Mouse (Mus musculus): ENCODE data around the gene Ano1. TPM values are rescaled to one million over a fixed set of nuclear protein-coding genes. Genes with fewer than 3 reads are reported as not detected.

Gene Ano1
- polyA plus RNA-seq, 2 experiments, result 1.4 to 1.5 TPM

GRCm38 (mm10) chr7:144777805-144778204 is 26.0 kb upstream of the Ano1 start:
- Histone ChIP-seq H3K27ac (no peak overlapping the region), H3K9me3 (ENCODE audit: control insufficient read depth, low read length) (no peaks in the 10 kb centered on the region), H3K4me3 (ENCODE audit: insufficient read depth in 1 of 2, low read depth in 2 of 2, low read length in 2 of 2) (no peak overlapping the region), H3K27me3 (ENCODE audit: control insufficient read depth, insufficient read depth, low read length) (no peaks in the 10 kb centered on the region; the same call in 1 of the 2 replicates), H3K4me2 (ENCODE audit: low read depth) (no peak overlapping the region), H3K36me3 (replicated peaks; ENCODE audit: control insufficient read depth, insufficient read depth, low read depth) (no peaks in the 10 kb centered on the region), H3K4me1 (replicated peaks; ENCODE audit: control insufficient read depth in 2 of 2, insufficient read depth in 2 of 2, low read length in 1 of 2) (peaks cover 9 to 21% of the 10 kb centered on the region in 2 experiments), H3K9ac (replicated peaks) (no peak overlapping the region)
- no peak for TF ChIP-seq CTCF (IDR thresholded peaks at IDR 0.05; ENCODE audit: low read depth)
- WGBS (ENCODE audit: insufficient replicate concordance), result 26% methylated on average over 4 of the region's 4 CpGs
- DNase-seq (ENCODE audit: low read depth in 3 of 3, low spot score in 3 of 3) (no peak), ATAC-seq (ENCODE audit: insufficient read depth) (no peak)

GRCm38 (mm10) chr7:144775804-144776447 is 24.2 kb upstream of the Ano1 start:
- TF ChIP-seq CTCF (IDR thresholded peaks at IDR 0.05; ENCODE audit: low read depth) (peak; percentile 97), EP300 (IDR thresholded peaks at IDR 0.05; ENCODE audit: low read depth) (no peak)
- no peak overlapping the region for H3K9ac ChIP-seq (replicated peaks)
- ATAC-seq (ENCODE audit: insufficient read depth) (peak; percentile 72), DNase-seq (ENCODE audit: low read depth in 3 of 3, low spot score in 3 of 3) (peak in 2 of 3 experiments; percentile 62 to 69)
- no peak overlapping the region for H3K4me3 ChIP-seq (ENCODE audit: insufficient read depth in 1 of 2, low read depth in 2 of 2, low read length in 2 of 2)
- no peaks in the 10 kb centered on the region for H3K9me3 ChIP-seq (ENCODE audit: control insufficient read depth, low read length)
- no peak overlapping the region for H3K4me2 ChIP-seq (ENCODE audit: low read depth)
- H3K4me1 ChIP-seq (replicated peaks; ENCODE audit: control insufficient read depth in 2 of 2, insufficient read depth in 2 of 2, low read length in 1 of 2), result peaks cover 0 to 6% of the 10 kb centered on the region in 2 experiments; a peak in 1 of 4 replicates
- WGBS (ENCODE audit: insufficient replicate concordance), result 28% methylated on average over 6 of the region's 6 CpGs
- H3K36me3 ChIP-seq (replicated peaks; ENCODE audit: control insufficient read depth, insufficient read depth, low read depth), result no peaks in the 10 kb centered on the region
- no peaks in the 10 kb centered on the region; the same call in 1 of the 2 replicates for H3K27me3 ChIP-seq (ENCODE audit: control insufficient read depth, insufficient read depth, low read length)
- no peak overlapping the region for H3K27ac ChIP-seq

- H3K27ac ChIP-seq, result no peak overlapping the region
- no peak overlapping the region for H3K4me2 ChIP-seq (ENCODE audit: low read depth)
- ATAC-seq (ENCODE audit: insufficient read depth), result no peak
Measured at GRCm38 (mm10) chr7:144775214-144775613, 23.4 kb upstream of the Ano1 start.

GRCm38 (mm10) chr7:144774283-144774682 is 22.5 kb upstream of the Ano1 start:
- DNase-seq (ENCODE audit: low read depth in 3 of 3, low spot score in 3 of 3) (no peak), ATAC-seq (ENCODE audit: insufficient read depth) (no peak)
- no peak overlapping the region for H3K4me2 ChIP-seq (ENCODE audit: low read depth)
- H3K9ac ChIP-seq (replicated peaks), result no peak overlapping the region
- H3K36me3 ChIP-seq (replicated peaks; ENCODE audit: control insufficient read depth, insufficient read depth, low read depth), result no peaks in the 10 kb centered on the region
- H3K4me3 ChIP-seq (ENCODE audit: insufficient read depth in 1 of 2, low read depth in 2 of 2, low read length in 2 of 2), result no peak overlapping the region
- 31% methylated on average over 2 of the region's 2 CpGs for WGBS (ENCODE audit: insufficient replicate concordance)
- no peaks in the 10 kb centered on the region for H3K4me1 ChIP-seq (replicated peaks; ENCODE audit: control insufficient read depth in 2 of 2, insufficient read depth in 2 of 2, low read length in 1 of 2)
- H3K9me3 ChIP-seq (ENCODE audit: control insufficient read depth, low read length), result no peaks in the 10 kb centered on the region
- H3K27me3 ChIP-seq (ENCODE audit: control insufficient read depth, insufficient read depth, low read length), result peaks cover 9% of the 10 kb centered on the region
- TF ChIP-seq EP300 (IDR thresholded peaks at IDR 0.05; ENCODE audit: low read depth), result no peak
- no peak for TF ChIP-seq CTCF (IDR thresholded peaks at IDR 0.05; ENCODE audit: low read depth)
- no peak overlapping the region for H3K27ac ChIP-seq

More at GRCm38 (mm10) chr7:144775214-144775613, 23.4 kb upstream of the Ano1 start:
- H3K4me3 ChIP-seq (ENCODE audit: insufficient read depth in 1 of 2, low read depth in 2 of 2, low read length in 2 of 2), result no peak overlapping the region
- peaks cover 0 to 3% of the 10 kb centered on the region in 2 experiments; a peak in 1 of 4 replicates for H3K4me1 ChIP-seq (replicated peaks; ENCODE audit: control insufficient read depth in 2 of 2, insufficient read depth in 2 of 2, low read length in 1 of 2)
- DNase-seq (ENCODE audit: low read depth in 3 of 3, low spot score in 3 of 3), result no peak
- TF ChIP-seq EP300 (IDR thresholded peaks at IDR 0.05; ENCODE audit: low read depth), result no peak
- no peak for TF ChIP-seq CTCF (IDR thresholded peaks at IDR 0.05; ENCODE audit: low read depth)
- no peaks in the 10 kb centered on the region for H3K36me3 ChIP-seq (replicated peaks; ENCODE audit: control insufficient read depth, insufficient read depth, low read depth)
- no peaks in the 10 kb centered on the region for H3K9me3 ChIP-seq (ENCODE audit: control insufficient read depth, low read length)
- 60% methylated on average over 3 of the region's 3 CpGs for WGBS (ENCODE audit: insufficient replicate concordance)
- H3K9ac ChIP-seq (replicated peaks), result no peak overlapping the region
- H3K27me3 ChIP-seq (ENCODE audit: control insufficient read depth, insufficient read depth, low read length), result peaks cover 3% of the 10 kb centered on the region; the same call in 1 of the 2 replicates

GRCm38 (mm10) chr7:144770116-144770515 is 18.3 kb upstream of the Ano1 start:
- H3K4me1 ChIP-seq (replicated peaks; ENCODE audit: control insufficient read depth in 2 of 2, insufficient read depth in 2 of 2, low read length in 1 of 2), result no peaks in the 10 kb centered on the region
- H3K4me2 ChIP-seq (ENCODE audit: low read depth), result no peak overlapping the region
- H3K27me3 ChIP-seq (ENCODE audit: control insufficient read depth, insufficient read depth, low read length), result peaks cover 9% of the 10 kb centered on the region
- DNase-seq (ENCODE audit: low read depth in 3 of 3, low spot score in 3 of 3) (no peak), ATAC-seq (ENCODE audit: insufficient read depth) (no peak)
- H3K9me3 ChIP-seq (ENCODE audit: control insufficient read depth, low read length), result no peaks in the 10 kb centered on the region
- no peaks in the 10 kb centered on the region for H3K36me3 ChIP-seq (replicated peaks; ENCODE audit: control insufficient read depth, insufficient read depth, low read depth)
- WGBS (ENCODE audit: insufficient replicate concordance), result 10% methylated on average over 3 of the region's 3 CpGs
- TF ChIP-seq EP300 (IDR thresholded peaks at IDR 0.05; ENCODE audit: low read depth) (no peak), CTCF (IDR thresholded peaks at IDR 0.05; ENCODE audit: low read depth) (no peak)
- H3K4me3 ChIP-seq (ENCODE audit: insufficient read depth in 1 of 2, low read depth in 2 of 2, low read length in 2 of 2), result no peak overlapping the region
- H3K27ac ChIP-seq, result no peak overlapping the region
- H3K9ac ChIP-seq (replicated peaks), result no peak overlapping the region

Data from liver, embryonic 14.5 days (tissue).